Mouse (Mus musculus): Measurements from ENCODE around the gene Pbp2. TPM values are rescaled to one million over a fixed set of nuclear protein-coding genes. Genes with fewer than 3 reads are reported as not detected.
A peak's percentile ranks its signal among the peaks of the same experiment; 100 is the strongest.

Pbp2 gene
- total RNA-seq, 2 experiments from 2014 or later = 0.17 TPM; not detected in 1

GRCm38 (mm10) chr6:135266056-135266455 is 44.1 kb downstream of the Pbp2 start:
- Histone ChIP-seq H3K27ac (no peak overlapping the region), H3K4me3 (no peak overlapping the region)
- intact Hi-C loops (cut with DNase I) = no loop called here
- DNase-seq = no peak
- no peak for TF ChIP-seq CTCF (IDR thresholded peaks at IDR 0.05)

GRCm38 (mm10) chr6:135264136-135264535 is 46.1 kb downstream of the Pbp2 start:
- no peak for DNase-seq
- peak; percentile 23; the same call in 1 of the 2 replicates for TF ChIP-seq CTCF (IDR thresholded peaks at IDR 0.05)
- intact Hi-C loops (cut with DNase I) = no loop called here

GRCm38 (mm10) chr6:135262565-135262964 is 47.6 kb downstream of the Pbp2 start:
- no peak overlapping the region for H3K4me3 ChIP-seq
- intact Hi-C loops (cut with DNase I) = no loop called here
- no peak for DNase-seq
- H3K27ac ChIP-seq = no peak overlapping the region
- no peak for TF ChIP-seq CTCF (IDR thresholded peaks at IDR 0.05)

More at GRCm38 (mm10) chr6:135264136-135264535, 46.1 kb downstream of the Pbp2 start:
- H3K27ac ChIP-seq = no peak overlapping the region
- no peak overlapping the region for H3K4me3 ChIP-seq

GRCm38 (mm10) chr6:135261124-135261523 is 49.1 kb downstream of the Pbp2 start:
- H3K4me3 ChIP-seq = no peak overlapping the region
- DNase-seq = no peak
- no peak for TF ChIP-seq CTCF (IDR thresholded peaks at IDR 0.05)
- H3K27ac ChIP-seq = no peak overlapping the region
- intact Hi-C loops (cut with DNase I) = no loop called here

- H3K27ac ChIP-seq = no peak overlapping the region
- intact Hi-C loops (cut with DNase I) = no loop called here
- DNase-seq = no peak
- TF ChIP-seq CTCF (IDR thresholded peaks at IDR 0.05) = no peak; the same call in 1 of the 2 replicates
- H3K4me3 ChIP-seq = no peak overlapping the region
Measured at GRCm38 (mm10) chr6:135260435-135260834, 49.8 kb downstream of the Pbp2 start.

Other genes starting within 250 kb of the Pbp2 start
- 1 to 10 TPM in 1 of 2 experiments, under 1 TPM in 1; 0.18 to 1.2 TPM for gene Gprc5a, start 244.8 kb downstream of the Pbp2 start, total RNA-seq (2021)
- gene Gprc5d, start 192.1 kb downstream of the Pbp2 start, total RNA-seq (2021) = not detected
- gene Fam234b, start 112.4 kb downstream of the Pbp2 start, total RNA-seq (2021) = 1 to 10 TPM; 2.7 to 3.8 TPM
- 10 to 100 TPM in 1 of 2 experiments, 1 to 10 TPM in 1; 3.8 to 10.3 TPM for gene Hebp1, start 112.4 kb downstream of the Pbp2 start, total RNA-seq (2021)
- not detected for gene Gsg1, start 56.1 kb downstream of the Pbp2 start, total RNA-seq (2021)
- 10 to 100 TPM; 20.3 to 60.2 TPM for gene Emp1, start 52.1 kb upstream of the Pbp2 start, total RNA-seq (2021)